Mouse (Mus musculus): Measurements from ENCODE around the gene Slf1. TPM values are rescaled to one million over a fixed set of nuclear protein-coding genes. Genes with fewer than 3 reads are reported as not detected.

Gene Slf1
- polyA plus RNA-seq, 1 experiment from 2014 or later = 33.8 TPM

- Histone ChIP-seq H3K36me3 (0 out of 2 replicates have a peak, but pooled peaks cover 2% of the 10 kb centered on the region), H3K4me3 (replicated peaks) (no peak overlapping the region), H3K27me3 (no peaks in the 10 kb centered on the region), H3K4me1 (no peaks in the 10 kb centered on the region), H3K4me2 (replicated peaks) (no peak overlapping the region), H3K9ac (no peak overlapping the region), H3K9me3 (replicated peaks) (no peaks in the 10 kb centered on the region), H3K27ac (replicated peaks) (no peak overlapping the region)
- no peak for ATAC-seq (ENCODE audit: insufficient number of reproducible peaks, low FRiP score, low TSS enrichment, low read depth)
- 67% methylated on average over 1 of the region's 1 CpGs for WGBS
These were observed 72.1 kb downstream of the Slf1 start for GRCm38 (mm10) chr13:77063221-77063620.

- no peak for ATAC-seq (ENCODE audit: insufficient number of reproducible peaks, low FRiP score, low TSS enrichment, low read depth)
- H3K4me3 ChIP-seq (replicated peaks) = no peak overlapping the region
- 74% methylated on average over 3 of the region's 3 CpGs for WGBS
- H3K4me1 ChIP-seq = no peaks in the 10 kb centered on the region
- peaks cover 3% of the 10 kb centered on the region for H3K36me3 ChIP-seq
- no peak overlapping the region for H3K9ac ChIP-seq
- no peaks in the 10 kb centered on the region for H3K9me3 ChIP-seq (replicated peaks)
- H3K4me2 ChIP-seq (replicated peaks) = no peak overlapping the region
- no peaks in the 10 kb centered on the region for H3K27me3 ChIP-seq
- H3K27ac ChIP-seq (replicated peaks) = no peak overlapping the region
These were observed 85.5 kb downstream of the Slf1 start for GRCm38 (mm10) chr13:77049736-77050135.

GRCm38 (mm10) chr13:77048461-77048860, 86.8 kb downstream of the Slf1 start:
- no peak overlapping the region for H3K27ac ChIP-seq (replicated peaks)
- 88% methylated on average over 1 of the region's 1 CpGs for WGBS
- no peak overlapping the region for H3K4me3 ChIP-seq (replicated peaks)
- H3K9ac ChIP-seq = no peak overlapping the region
- H3K36me3 ChIP-seq = peaks cover 3% of the 10 kb centered on the region
- ATAC-seq (ENCODE audit: insufficient number of reproducible peaks, low FRiP score, low TSS enrichment, low read depth) = no peak
- no peaks in the 10 kb centered on the region for H3K4me1 ChIP-seq
- H3K9me3 ChIP-seq (replicated peaks) = no peaks in the 10 kb centered on the region
- H3K4me2 ChIP-seq (replicated peaks) = no peak overlapping the region
- H3K27me3 ChIP-seq = no peaks in the 10 kb centered on the region

DNA sequence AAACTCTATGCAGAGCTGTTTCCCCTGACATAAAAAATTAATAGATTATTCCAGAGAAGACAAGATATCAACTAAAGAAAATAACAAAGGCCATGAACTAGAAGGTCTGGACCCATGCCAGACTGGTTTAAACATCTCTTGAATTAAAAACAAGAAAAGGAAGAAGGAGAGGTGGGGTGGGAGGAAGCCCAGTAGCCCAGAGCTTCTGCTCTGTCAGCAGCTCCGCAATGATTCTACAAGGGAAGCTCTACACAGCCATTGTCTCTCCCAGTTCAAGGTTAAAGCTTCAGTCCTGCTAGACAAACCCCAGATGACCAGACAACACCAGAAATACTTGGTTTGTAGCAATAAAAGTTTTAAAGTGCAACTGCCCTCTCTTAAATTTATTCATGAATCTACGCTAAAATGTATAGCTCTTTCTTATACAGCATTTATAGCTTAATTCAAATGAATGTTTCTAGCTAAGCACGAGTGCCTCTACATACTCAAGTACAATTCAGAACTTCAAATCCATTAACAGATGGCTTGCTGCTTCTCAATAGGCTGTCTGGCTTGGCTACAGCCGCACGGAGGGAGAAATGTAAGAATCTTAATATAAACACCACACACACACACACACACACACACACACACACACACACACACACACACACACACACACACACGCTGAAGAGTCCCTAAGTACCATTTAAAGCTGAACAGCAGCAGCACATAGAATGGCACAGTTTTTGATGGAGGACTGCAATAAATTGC, 87.9 kb downstream of the Slf1 start:
- no peaks in the 10 kb centered on the region for H3K27me3 ChIP-seq
- no peak for ATAC-seq (ENCODE audit: insufficient number of reproducible peaks, low FRiP score, low TSS enrichment, low read depth)
- 75% methylated on average over 6 of the region's 6 CpGs for WGBS

DNA sequence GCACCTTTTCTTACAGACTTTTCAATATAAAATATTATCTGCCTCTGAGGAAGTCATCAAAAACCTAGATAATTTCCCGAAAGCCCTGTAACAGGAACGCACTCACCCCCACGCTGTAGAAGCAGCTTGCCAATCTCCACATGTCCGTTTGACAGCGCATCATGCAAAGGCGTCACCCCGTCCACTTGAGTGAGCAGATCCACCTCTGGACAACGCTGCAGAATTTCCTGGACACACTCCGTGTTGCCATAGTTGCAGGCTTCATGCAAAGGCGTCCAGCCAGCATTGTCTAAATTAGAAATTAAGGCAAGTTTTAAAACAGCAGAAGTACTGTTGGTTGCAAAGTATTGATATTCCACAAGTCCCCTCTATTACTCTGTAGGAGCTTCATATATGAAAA, 88.9 kb downstream of the Slf1 start:
- Histone ChIP-seq H3K4me1 (no peaks in the 10 kb centered on the region), H3K9ac (no peak overlapping the region), H3K4me3 (replicated peaks) (no peak overlapping the region), H3K36me3 (peaks cover 3% of the 10 kb centered on the region), H3K4me2 (replicated peaks) (no peak overlapping the region), H3K27ac (replicated peaks) (no peak overlapping the region), H3K27me3 (no peaks in the 10 kb centered on the region), H3K9me3 (replicated peaks) (no peaks in the 10 kb centered on the region)
- no peak for ATAC-seq (ENCODE audit: insufficient number of reproducible peaks, low FRiP score, low TSS enrichment, low read depth)
- 84% methylated on average over 10 of the region's 10 CpGs for WGBS

More for the DNA sequence above, 87.9 kb downstream of the Slf1 start:
- Histone ChIP-seq H3K27ac (replicated peaks) (no peak overlapping the region), H3K4me3 (replicated peaks) (no peak overlapping the region), H3K9ac (no peak overlapping the region), H3K4me2 (replicated peaks) (no peak overlapping the region), H3K9me3 (replicated peaks) (no peaks in the 10 kb centered on the region), H3K36me3 (peaks cover 3% of the 10 kb centered on the region), H3K4me1 (no peaks in the 10 kb centered on the region)

- Histone ChIP-seq H3K4me3 (replicated peaks) (no peak overlapping the region), H3K9ac (no peak overlapping the region), H3K27me3 (no peaks in the 10 kb centered on the region), H3K4me2 (replicated peaks) (no peak overlapping the region), H3K9me3 (replicated peaks) (no peaks in the 10 kb centered on the region), H3K27ac (replicated peaks) (no peak overlapping the region), H3K4me1 (no peaks in the 10 kb centered on the region), H3K36me3 (peaks cover 3% of the 10 kb centered on the region)
- ATAC-seq (ENCODE audit: insufficient number of reproducible peaks, low FRiP score, low TSS enrichment, low read depth) = no peak
- 81% methylated on average over 1 of the region's 1 CpGs for WGBS
These were observed 89.9 kb downstream of the Slf1 start for GRCm38 (mm10) chr13:77045375-77045774.

DNA sequence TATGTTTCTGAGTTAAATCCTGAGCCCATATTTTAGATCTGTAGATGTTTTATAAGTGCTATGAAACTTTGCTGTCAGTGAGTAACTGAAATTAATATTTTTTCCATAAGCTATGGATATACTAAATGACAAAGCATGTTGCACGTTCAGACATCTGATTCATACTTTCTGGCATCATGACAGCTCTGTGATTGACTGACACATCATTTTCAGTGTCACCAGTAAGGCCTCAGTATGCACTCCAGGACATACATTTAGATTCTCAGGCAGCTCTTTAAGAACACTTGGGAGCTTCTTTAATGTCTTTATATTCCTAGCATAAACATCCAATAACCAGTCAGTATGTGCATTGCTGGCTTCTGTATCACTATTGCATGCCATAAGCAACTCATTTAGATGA, 91.9 kb downstream of the Slf1 start:
- H3K27me3 ChIP-seq = no peaks in the 10 kb centered on the region
- H3K9ac ChIP-seq = no peak overlapping the region
- H3K4me2 ChIP-seq (replicated peaks) = no peak overlapping the region
- no peak overlapping the region for H3K4me3 ChIP-seq (replicated peaks)
- WGBS = 60% methylated on average over 1 of the region's 1 CpGs
- no peaks in the 10 kb centered on the region for H3K9me3 ChIP-seq (replicated peaks)
- no peak overlapping the region for H3K27ac ChIP-seq (replicated peaks)
- H3K36me3 ChIP-seq = peaks cover 3% of the 10 kb centered on the region
- H3K4me1 ChIP-seq = no peaks in the 10 kb centered on the region
- no peak for ATAC-seq (ENCODE audit: insufficient number of reproducible peaks, low FRiP score, low TSS enrichment, low read depth)

DNA sequence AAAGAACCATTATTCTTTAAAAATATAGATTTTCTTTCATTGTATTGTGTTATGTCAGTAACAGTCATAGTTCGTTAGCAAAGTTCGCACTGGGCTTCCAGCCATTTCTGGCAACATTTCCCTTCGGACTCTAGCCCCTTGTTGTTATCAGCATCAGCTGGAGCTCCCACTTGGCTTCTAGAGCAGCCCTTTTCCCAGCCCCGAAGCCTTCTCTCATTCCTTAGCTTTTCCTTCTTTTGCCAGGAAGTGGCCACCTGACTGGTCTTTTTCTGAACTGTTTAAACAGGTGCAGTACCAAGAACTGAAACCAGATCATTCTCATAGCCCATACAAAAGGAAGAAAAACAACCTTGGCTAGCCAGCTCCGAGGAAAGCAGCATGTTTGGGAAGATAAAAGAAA, 105.7 kb downstream of the Slf1 start:
- Histone ChIP-seq H3K27me3 (no peaks in the 10 kb centered on the region), H3K4me3 (replicated peaks) (no peak overlapping the region), H3K9ac (no peak overlapping the region), H3K4me2 (replicated peaks) (no peak overlapping the region), H3K9me3 (replicated peaks) (no peaks in the 10 kb centered on the region), H3K4me1 (no peaks in the 10 kb centered on the region), H3K36me3 (no peaks in the 10 kb centered on the region), H3K27ac (replicated peaks) (no peak overlapping the region)
- WGBS = 62% methylated on average over 5 of the region's 5 CpGs
- ATAC-seq (ENCODE audit: insufficient number of reproducible peaks, low FRiP score, low TSS enrichment, low read depth) = no peak

DNA sequence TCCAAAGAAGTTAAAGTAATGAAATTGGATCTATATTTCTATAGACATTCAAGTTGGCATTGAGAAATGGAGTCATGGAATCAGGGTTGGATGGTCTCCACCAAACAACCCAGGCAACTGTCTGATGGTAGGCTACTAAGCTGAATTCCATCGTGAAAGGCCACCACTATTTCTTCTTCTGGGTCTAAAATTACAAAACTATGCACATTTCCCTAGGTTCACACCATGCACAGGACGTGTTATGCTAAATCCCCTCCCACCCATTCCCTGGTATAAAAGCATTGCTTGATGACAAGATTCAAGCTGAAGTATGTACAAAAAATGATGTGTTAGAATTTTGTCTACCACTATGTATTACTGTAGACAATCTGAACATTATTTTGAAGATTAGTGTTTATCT, 116.4 kb downstream of the Slf1 start:
- H3K9ac ChIP-seq = no peak overlapping the region
- no peak overlapping the region for H3K27ac ChIP-seq (replicated peaks)
- H3K4me1 ChIP-seq = no peaks in the 10 kb centered on the region
- no peak overlapping the region for H3K4me2 ChIP-seq (replicated peaks)
- H3K27me3 ChIP-seq = no peaks in the 10 kb centered on the region
- no peaks in the 10 kb centered on the region for H3K36me3 ChIP-seq
- 90% methylated on average over 2 of the region's 2 CpGs for WGBS
- ATAC-seq (ENCODE audit: insufficient number of reproducible peaks, low FRiP score, low TSS enrichment, low read depth) = no peak
- no peaks in the 10 kb centered on the region for H3K9me3 ChIP-seq (replicated peaks)
- H3K4me3 ChIP-seq (replicated peaks) = no peak overlapping the region

- Histone ChIP-seq H3K4me3 (replicated peaks) (no peak overlapping the region), H3K27ac (replicated peaks) (no peak overlapping the region; the same call in 1 of the 2 replicates), H3K4me1 (no peaks in the 10 kb centered on the region), H3K4me2 (replicated peaks) (no peak overlapping the region), H3K36me3 (no peaks in the 10 kb centered on the region), H3K27me3 (no peaks in the 10 kb centered on the region), H3K9me3 (replicated peaks) (no peaks in the 10 kb centered on the region), H3K9ac (no peak overlapping the region)
- WGBS = 71% methylated on average over 1 of the region's 1 CpGs
- no peak for ATAC-seq (ENCODE audit: insufficient number of reproducible peaks, low FRiP score, low TSS enrichment, low read depth)
These were observed 131.6 kb downstream of the Slf1 start for GRCm38 (mm10) chr13:77003684-77004083.

GRCm38 (mm10) chr13:77002628-77003027, 132.6 kb downstream of the Slf1 start:
- no peaks in the 10 kb centered on the region for H3K27me3 ChIP-seq
- H3K9me3 ChIP-seq (replicated peaks) = no peaks in the 10 kb centered on the region
- peak overlapping the region; percentile 35; the same call in 1 of the 2 replicates for H3K27ac ChIP-seq (replicated peaks)
- no peaks in the 10 kb centered on the region for H3K36me3 ChIP-seq
- no peak overlapping the region for H3K4me3 ChIP-seq (replicated peaks)
- no peak for ATAC-seq (ENCODE audit: insufficient number of reproducible peaks, low FRiP score, low TSS enrichment, low read depth)
- no peak overlapping the region for H3K4me2 ChIP-seq (replicated peaks)
- H3K4me1 ChIP-seq = no peaks in the 10 kb centered on the region
- WGBS = 28% methylated on average over 3 of the region's 3 CpGs
- H3K9ac ChIP-seq = no peak overlapping the region
